Mouse (Mus musculus) MEL (cell line): ENCODE data around the gene Fbxw4.

Experiments used
- CTCF ChIP-seq, 3 experiments: IDR thresholded peaks in 2 of 3; conservative IDR thresholded peaks in 1 of 3; 2 replicates each; pipeline ENCODE4 v1.5.1; 2011 to 2012; ENCODE audit warnings: low read length in 3 of 3, low read depth in 2 of 3, mild to moderate bottlenecking in 2 of 3, improper control_type of control experiment in 1 of 3, inconsistent platforms in 1 of 3, mixed read lengths in 1 of 3, moderate library complexity in 1 of 3; ENCODE audit not compliant: control insufficient read depth in 1 of 3, insufficient read depth in 1 of 3, poor library complexity in 1 of 3, severe bottlenecking in 1 of 3
- EP300 ChIP-seq, 2 experiments: IDR thresholded peaks; 2 replicates each; pipeline ENCODE4 v1.6.1; 2011; ENCODE audit warnings: improper control_type of control experiment in 2 of 2, low read length in 2 of 2, low read depth in 1 of 2, mild to moderate bottlenecking in 1 of 2
- MAFK ChIP-seq: IDR thresholded peaks from 2 replicates; pipeline ENCODE4 v1.6.1; 2011; ENCODE audit warnings: low read depth, mild to moderate bottlenecking, low read length, improper control_type of control experiment, borderline replicate concordance
- MAX ChIP-seq: IDR thresholded peaks from 2 replicates; pipeline ENCODE4 v1.6.1; 2011; ENCODE audit warnings: low read length, improper control_type of control experiment
- MAZ ChIP-seq: IDR thresholded peaks from 2 replicates; pipeline ENCODE4 v1.6.1; 2012; ENCODE audit warnings: low read depth, mild to moderate bottlenecking, inconsistent platforms, low read length, improper control_type of control experiment
- MXI1 ChIP-seq: IDR thresholded peaks from 2 replicates; pipeline ENCODE4 v1.6.1; 2011; ENCODE audit warnings: mild to moderate bottlenecking, low read depth, low read length, improper control_type of control experiment
- NELFE ChIP-seq: IDR thresholded peaks from 2 replicates; pipeline ENCODE4 v1.6.1; 2011; ENCODE audit warnings: low read depth, low read length, improper control_type of control experiment
- SIN3A ChIP-seq: IDR thresholded peaks from 2 replicates; pipeline ENCODE4 v1.6.1; 2012; ENCODE audit warnings: low read length, improper control_type of control experiment, inconsistent platforms
- ZC3H11A ChIP-seq: IDR thresholded peaks from 2 replicates; pipeline ENCODE4 v1.6.1; 2012; ENCODE audit warnings: low read depth, mild to moderate bottlenecking, inconsistent platforms, low read length, improper control_type of control experiment
- ZNF384 ChIP-seq: IDR thresholded peaks from 2 replicates; pipeline ENCODE4 v1.6.1; 2012; ENCODE audit warnings: low read depth, mild to moderate bottlenecking, inconsistent platforms, low read length, improper control_type of control experiment

- TF ChIP-seq MAZ, result no peak
- TF ChIP-seq MAX, result no peak
- TF ChIP-seq MAFK, result no peak
- TF ChIP-seq CTCF (IDR thresholded peaks at IDR 0.05 in 2 of 3, conservative IDR thresholded peaks at IDR 0.05 in 1 of 3; ENCODE audit: control insufficient read depth in 1 of 3, insufficient read depth in 1 of 3, low read depth in 2 of 3, low read length in 3 of 3, poor library complexity in 1 of 3, severe bottlenecking in 1 of 3), result no peak
- TF ChIP-seq EP300 (IDR thresholded peaks at IDR 0.05; ENCODE audit: low read depth in 1 of 2, low read length in 2 of 2), result no peak
- no peak for TF ChIP-seq ZNF384
- no peak for TF ChIP-seq NELFE
- TF ChIP-seq SIN3A, result no peak
- TF ChIP-seq MXI1, result no peak
- no peak for TF ChIP-seq ZC3H11A
Measured at GRCm38 (mm10) chr19:45616214-45616518, 43.9 kb downstream of the Fbxw4 start.
